Mouse (Mus musculus) embryonic stem cell, embryonic (primary cell): ENCODE results near the gene Sgo2a.

ENCODE experiments used
- CTCF ChIA-PET, 4 experiments: fragments of 300-600 bp in 2 of 4; fragments of 350-600 bp in 2 of 4; sonication (Branson Sonifier 250); formaldehyde crosslinking; loops; one replicate each; lab custom pipeline; 2022; ENCODE audit warnings: inconsistent platforms in 2 of 4; lab: Charles Lee
- POLR2A ChIA-PET, 4 experiments: fragments of 300-600 bp in 2 of 4; fragments of 350-600 bp in 2 of 4; sonication (Branson Sonifier 250); formaldehyde crosslinking; loops; one replicate each; lab custom pipeline; 2022; ENCODE audit warnings: antibody characterized with exemption in 4 of 4, inconsistent platforms in 1 of 4; lab: Charles Lee

Gene Sgo2a

GRCm38 (mm10) chr1:58065606-58066005, 69.8 kb downstream of the Sgo2a start:
- ChIA-PET POLR2A (interaction anchor here in 1 of 4 experiments (0.9 kb wide), 1 partner anchor 8 kb away, joined by 3 read pairs; no protein-coding TSS in a partner anchor), CTCF (no interaction called here)

DNA sequence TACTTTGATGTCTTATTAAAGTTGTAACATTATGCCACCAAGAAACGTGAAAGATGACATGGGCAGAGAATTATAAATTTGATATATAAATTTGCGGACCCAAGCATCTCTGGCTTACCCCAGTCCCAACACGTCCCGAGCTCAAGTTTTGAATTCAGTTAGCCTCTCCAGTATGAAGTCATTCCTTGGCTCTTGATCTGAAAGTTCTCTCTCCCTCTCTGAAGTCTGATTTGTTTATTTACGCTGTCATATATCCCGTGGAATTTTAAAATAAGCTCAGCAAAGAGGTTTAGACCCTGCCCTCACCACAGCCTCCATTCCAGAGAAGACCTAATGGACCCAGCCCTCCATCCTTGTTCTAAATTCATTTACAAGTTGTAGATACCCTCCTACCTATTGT, 73.4 kb downstream of the Sgo2a start:
- ChIA-PET POLR2A (no interaction called here), CTCF (interaction anchor here in 3 of 4 experiments (1.1 to 1.3 kb wide), 3 partner anchors 166 to 640 kb away, joined by 3 to 4 read pairs (median 3); no protein-coding TSS in a partner anchor)

- ChIA-PET CTCF (no interaction called here), POLR2A (interaction anchor here in 1 of 4 experiments (0.6 kb wide), 1 partner anchor 116 kb away, joined by 3 read pairs; no protein-coding TSS in a partner anchor)
These were observed 74.3 kb downstream of the Sgo2a start for GRCm38 (mm10) chr1:58070091-58070490.

DNA sequence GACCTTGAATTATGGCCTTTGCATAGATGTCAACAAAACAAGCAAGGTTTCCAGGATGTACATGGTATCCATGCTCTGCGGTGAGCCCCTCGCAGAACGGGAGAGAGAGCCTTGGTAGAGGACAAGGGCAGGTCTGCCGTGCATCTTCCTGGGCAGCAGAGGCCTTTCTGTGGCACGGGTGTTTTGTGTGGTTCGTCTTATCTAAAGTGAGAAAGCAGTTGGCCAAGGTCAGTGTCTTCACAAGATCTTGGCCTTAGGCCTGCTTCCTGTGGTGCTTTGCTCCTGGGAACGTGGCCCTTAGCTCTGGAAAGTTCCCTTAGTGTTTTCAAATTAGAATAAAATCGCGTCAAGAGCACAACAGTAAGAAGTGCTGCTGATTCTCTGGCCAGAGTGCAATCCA, 75.2 kb downstream of the Sgo2a start:
- ChIA-PET CTCF (no interaction called here), POLR2A (interaction anchor here in 1 of 4 experiments (1.1 kb wide), 1 partner anchor 13 kb away, joined by 3 read pairs; no protein-coding TSS in a partner anchor)

GRCm38 (mm10) chr1:58071509-58071908, 75.7 kb downstream of the Sgo2a start:
- POLR2A ChIA-PET = interaction anchor here in 1 of 4 experiments (1.1 kb wide), 1 partner anchor 14 kb away, joined by 3 read pairs; no protein-coding TSS in a partner anchor

GRCm38 (mm10) chr1:58072416-58072815, 76.6 kb downstream of the Sgo2a start:
- POLR2A ChIA-PET = interaction anchor here in 1 of 4 experiments (1.3 kb wide), 1 partner anchor 11 kb away, joined by 3 read pairs; no protein-coding TSS in a partner anchor

More at GRCm38 (mm10) chr1:58071509-58071908, 75.7 kb downstream of the Sgo2a start:
- CTCF ChIA-PET = interaction anchor here in 1 of 4 experiments (0.9 kb wide), 1 partner anchor 643 kb away, joined by 3 read pairs; no protein-coding TSS in a partner anchor

GRCm38 (mm10) chr1:58072991-58073730, 77.4 kb downstream of the Sgo2a start:
- ChIA-PET CTCF (interaction anchor here in 1 of 4 experiments (0.7 kb wide), 1 partner anchor 17 kb away, joined by 3 read pairs; no protein-coding TSS in a partner anchor), POLR2A (interaction anchor here in 1 of 4 experiments (1.3 kb wide), 1 partner anchor 10 kb away, joined by 3 read pairs; no protein-coding TSS in a partner anchor)

More at GRCm38 (mm10) chr1:58072416-58072815, 76.6 kb downstream of the Sgo2a start:
- CTCF ChIA-PET = interaction anchor here in 1 of 4 experiments (0.7 kb wide), 1 partner anchor 18 kb away, joined by 3 read pairs; no protein-coding TSS in a partner anchor

GRCm38 (mm10) chr1:58074266-58074665, 78.5 kb downstream of the Sgo2a start:
- CTCF ChIA-PET = no interaction called here
- POLR2A ChIA-PET = no interaction called here
